Mouse (Mus musculus): ENCODE measurements around the gene Tns1. TPM values are rescaled to one million over a fixed set of nuclear protein-coding genes. Genes with fewer than 3 reads are reported as not detected.
A peak's percentile ranks its signal among the peaks of the same experiment; 100 is the strongest.

The Tns1 gene
- total and polyA plus RNA-seq, 3 experiments, result 365 to 748 (median 629) TPM

- 79% methylated on average over 2 of the region's 2 CpGs for WGBS
- no peak overlapping the region for H3K27ac ChIP-seq
- TF ChIP-seq EP300 (IDR thresholded peaks at IDR 0.05; ENCODE audit: insufficient read depth, low read depth, low read length) (no peak), CTCF (IDR thresholded peaks at IDR 0.05) (no peak), POLR2A (IDR thresholded peaks at IDR 0.05; ENCODE audit: insufficient read depth, low read depth, low read length) (no peak)
Observed at GRCm38 (mm10) chr1:74045034-74045433, 79.2 kb downstream of the Tns1 start.

GRCm38 (mm10) chr1:74044421-74044820 lies 79.8 kb downstream of the Tns1 start:
- H3K27ac ChIP-seq, result no peak overlapping the region

More at GRCm38 (mm10) chr1:74045034-74045433, 79.2 kb downstream of the Tns1 start:
- Histone ChIP-seq H3K9ac (ENCODE audit: low read depth, low read length) (no peak overlapping the region), H3K4me1 (ENCODE audit: control insufficient read depth, insufficient read depth, low read length) (peaks cover 48% of the 10 kb centered on the region), H3K27me3 (ENCODE audit: control insufficient read depth, insufficient read depth, low read length) (no peaks in the 10 kb centered on the region), H3K36me3 (ENCODE audit: control insufficient read depth, insufficient read depth, low read length) (no peaks in the 10 kb centered on the region; the same call in 1 of the 2 replicates), H3K4me3 (no peak overlapping the region), H3K79me2 (replicated peaks; ENCODE audit: control insufficient read depth, insufficient read depth, low read length) (0 out of 2 replicates have a peak, but pooled peaks cover 1% of the 10 kb centered on the region)
- intact Hi-C loops (cut with DNase I), result no loop called here
- no peak for DNase-seq

GRCm38 (mm10) chr1:74043584-74044105 lies 80.6 kb downstream of the Tns1 start:
- intact Hi-C loops (cut with DNase I), result no loop called here
- 54% methylated on average over 4 of the region's 4 CpGs for WGBS
- H3K27me3 ChIP-seq (ENCODE audit: control insufficient read depth, insufficient read depth, low read length), result no peaks in the 10 kb centered on the region
- peaks cover 49% of the 10 kb centered on the region for H3K4me1 ChIP-seq (ENCODE audit: control insufficient read depth, insufficient read depth, low read length)
- H3K27ac ChIP-seq, result no peak overlapping the region
- no peak for DNase-seq
- TF ChIP-seq EP300 (IDR thresholded peaks at IDR 0.05; ENCODE audit: insufficient read depth, low read depth, low read length) (no peak), POLR2A (IDR thresholded peaks at IDR 0.05; ENCODE audit: insufficient read depth, low read depth, low read length) (no peak), CTCF (IDR thresholded peaks at IDR 0.05) (no peak)
- H3K79me2 ChIP-seq (replicated peaks; ENCODE audit: control insufficient read depth, insufficient read depth, low read length), result 0 out of 2 replicates have a peak, but pooled peaks cover 1% of the 10 kb centered on the region
- no peaks in the 10 kb centered on the region; the same call in 1 of the 2 replicates for H3K36me3 ChIP-seq (ENCODE audit: control insufficient read depth, insufficient read depth, low read length)
- H3K4me3 ChIP-seq, result no peak overlapping the region
- no peak overlapping the region for H3K9ac ChIP-seq (ENCODE audit: low read depth, low read length)

More at GRCm38 (mm10) chr1:74044421-74044820, 79.8 kb downstream of the Tns1 start:
- no peak overlapping the region for H3K4me3 ChIP-seq
- no peaks in the 10 kb centered on the region for H3K27me3 ChIP-seq (ENCODE audit: control insufficient read depth, insufficient read depth, low read length)
- H3K36me3 ChIP-seq (ENCODE audit: control insufficient read depth, insufficient read depth, low read length), result no peaks in the 10 kb centered on the region; the same call in 1 of the 2 replicates
- no peak for DNase-seq
- peaks cover 48% of the 10 kb centered on the region for H3K4me1 ChIP-seq (ENCODE audit: control insufficient read depth, insufficient read depth, low read length)
- WGBS, result 15% methylated on average over 1 of the region's 1 CpGs
- intact Hi-C loops (cut with DNase I), result no loop called here
- no peak overlapping the region for H3K9ac ChIP-seq (ENCODE audit: low read depth, low read length)
- H3K79me2 ChIP-seq (replicated peaks; ENCODE audit: control insufficient read depth, insufficient read depth, low read length), result 0 out of 2 replicates have a peak, but pooled peaks cover 1% of the 10 kb centered on the region
- TF ChIP-seq CTCF (IDR thresholded peaks at IDR 0.05) (no peak), EP300 (IDR thresholded peaks at IDR 0.05; ENCODE audit: insufficient read depth, low read depth, low read length) (peak; percentile 89), POLR2A (IDR thresholded peaks at IDR 0.05; ENCODE audit: insufficient read depth, low read depth, low read length) (no peak)

GRCm38 (mm10) chr1:74042711-74043467 lies 81.4 kb downstream of the Tns1 start:
- Histone ChIP-seq H3K27ac (no peak overlapping the region), H3K9ac (ENCODE audit: low read depth, low read length) (no peak overlapping the region), H3K27me3 (ENCODE audit: control insufficient read depth, insufficient read depth, low read length) (no peaks in the 10 kb centered on the region), H3K36me3 (ENCODE audit: control insufficient read depth, insufficient read depth, low read length) (no peaks in the 10 kb centered on the region; the same call in 1 of the 2 replicates), H3K4me1 (ENCODE audit: control insufficient read depth, insufficient read depth, low read length) (peaks cover 43% of the 10 kb centered on the region), H3K4me3 (no peak overlapping the region), H3K79me2 (replicated peaks; ENCODE audit: control insufficient read depth, insufficient read depth, low read length) (0 out of 2 replicates have a peak, but pooled peaks cover 1% of the 10 kb centered on the region)
- no peak for TF ChIP-seq POLR2A (IDR thresholded peaks at IDR 0.05; ENCODE audit: insufficient read depth, low read depth, low read length)
- no peak for TF ChIP-seq EP300 (IDR thresholded peaks at IDR 0.05; ENCODE audit: insufficient read depth, low read depth, low read length)
- TF ChIP-seq CTCF (IDR thresholded peaks at IDR 0.05), result no peak
- no peak for DNase-seq
- intact Hi-C loops (cut with DNase I), result no loop called here
- 44% methylated on average over 3 of the region's 3 CpGs for WGBS

GRCm38 (mm10) chr1:74041692-74042091 lies 82.6 kb downstream of the Tns1 start:
- Histone ChIP-seq H3K36me3 (ENCODE audit: control insufficient read depth, insufficient read depth, low read length) (no peaks in the 10 kb centered on the region; the same call in 1 of the 2 replicates), H3K27ac (no peak overlapping the region), H3K79me2 (replicated peaks; ENCODE audit: control insufficient read depth, insufficient read depth, low read length) (peaks cover 4% of the 10 kb centered on the region; the same call in 1 of the 2 replicates), H3K9ac (ENCODE audit: low read depth, low read length) (0 out of 2 replicates have a peak overlapping the region, but pooled peaks have one; percentile 7), H3K4me1 (ENCODE audit: control insufficient read depth, insufficient read depth, low read length) (peaks cover 37% of the 10 kb centered on the region), H3K4me3 (no peak overlapping the region), H3K27me3 (ENCODE audit: control insufficient read depth, insufficient read depth, low read length) (no peaks in the 10 kb centered on the region)
- no peak for TF ChIP-seq POLR2A (IDR thresholded peaks at IDR 0.05; ENCODE audit: insufficient read depth, low read depth, low read length)
- TF ChIP-seq CTCF (IDR thresholded peaks at IDR 0.05), result no peak
- no peak for TF ChIP-seq EP300 (IDR thresholded peaks at IDR 0.05; ENCODE audit: insufficient read depth, low read depth, low read length)
- DNase-seq, result no peak
- intact Hi-C loops (cut with DNase I), result no loop called here
- WGBS, result 50% methylated on average over 8 of the region's 8 CpGs

All from heart, adult 2 months (tissue).